Comparison of ENCODE assay signal across 43 mouse cellular contexts in genomic region chr4:115940681-115941080, GRCm38 (mm10). TPM values are rescaled to one million over a fixed set of nuclear protein-coding genes. Genes with fewer than 3 reads are reported as not detected.
"Had no signal": no experiment of that assay in that cellular context is flagged by ENCODE, and none has a peak within 500 bp of the region (broad histone marks: within the 10 kb centered on the region; RNA-seq: fewer than 3 reads in every experiment).

No protein-coding gene starts in this region.

- DNase-seq: heart, adult 2 months; heart, postnatal 10 days; heart, postnatal 14 days; heart, postnatal 36 days; heart, postnatal 4 days; kidney, adult 11 months; kidney, adult 18-20 months; kidney, adult 2 months; kidney, adult 8-10 months; kidney, adult 9 months; kidney, postnatal 10 days; kidney, postnatal 14 days; kidney, postnatal 25 days; kidney, postnatal 36 days; kidney, postnatal 4 days; layer of hippocampus, adult 9-11 months had no signal

- H3K4me3 ChIP-seq: heart, adult 2 months; layer of hippocampus, adult 2 months had no signal

- H3K9me3 ChIP-seq: heart, embryonic 10.5 days; heart, embryonic 12.5 days; heart, embryonic 13.5 days; heart, embryonic 15.5 days; hindbrain, embryonic 10.5 days; hindbrain, embryonic 12.5 days; hindbrain, embryonic 13.5 days; hindbrain, embryonic 15.5 days; intestine, embryonic 15.5 days; kidney, embryonic 15.5 days had no signal

- ATAC-seq: hindbrain, embryonic 16.5 days; hindbrain, postnatal 0 days; inflammation-experienced regulatory T-cells, adult 6 months; intestine, embryonic 15.5 days; intestine, embryonic 16.5 days; intestine, postnatal 0 days had no signal

- H3K36me3 ChIP-seq: heart, embryonic 10.5 days; heart, embryonic 12.5 days; heart, embryonic 13.5 days; heart, embryonic 15.5 days; hindbrain, embryonic 10.5 days; hindbrain, embryonic 12.5 days; hindbrain, embryonic 13.5 days; hindbrain, embryonic 15.5 days; intestine, embryonic 15.5 days; kidney, embryonic 15.5 days had no signal

- H3K9ac ChIP-seq: heart, embryonic 12.5 days; heart, embryonic 13.5 days; heart, embryonic 15.5 days; hindbrain, embryonic 12.5 days; hindbrain, embryonic 13.5 days; hindbrain, embryonic 14.5 days; hindbrain, embryonic 15.5 days; intestine, embryonic 15.5 days; kidney, embryonic 15.5 days had no signal

- H3K27ac ChIP-seq: heart, adult 2 months; heart, embryonic 10.5 days; heart, embryonic 13.5 days; heart, embryonic 15.5 days; hindbrain, embryonic 10.5 days; hindbrain, embryonic 12.5 days; hindbrain, embryonic 13.5 days; hindbrain, embryonic 14.5 days; hindbrain, embryonic 15.5 days; hindbrain, postnatal 0 days; intestine, embryonic 15.5 days; kidney, embryonic 15.5 days; kidney, postnatal 0 days; layer of hippocampus, adult 2 months had no signal

RNA-seq across cellular contexts. Expression of gene Dmbx1, which starts 1.0 kb away (rescaled TPM):
- polyA plus RNA-seq: heart, adult 2 months; heart, embryonic 10.5 days; heart, embryonic 11.5 days; heart, embryonic 12.5 days; heart, embryonic 13.5 days; heart, embryonic 14.5 days; heart, embryonic 16.5 days; heart, postnatal 0 days; inflammation-experienced regulatory T-cells, adult 6 months; intestine, embryonic 15.5 days; intestine, embryonic 16.5 days; intestine, postnatal 0 days; kidney, adult 2 months; kidney, embryonic 14.5 days; kidney, embryonic 15.5 days; kidney, embryonic 16.5 days; kidney, postnatal 0 days; large intestine, adult 2 months had no signal

RNA-seq across cellular contexts. Expression of gene 6430628N08Rik, which starts 50.2 kb away (rescaled TPM):
- polyA plus RNA-seq: heart, adult 2 months; heart, embryonic 10.5 days; heart, embryonic 11.5 days; heart, embryonic 12.5 days; heart, embryonic 13.5 days; heart, embryonic 14.5 days; heart, embryonic 15.5 days; heart, embryonic 16.5 days; heart, postnatal 0 days; hindbrain, embryonic 10.5 days; hindbrain, embryonic 11.5 days; hindbrain, embryonic 14.5 days; inflammation-experienced regulatory T-cells, adult 6 months; intestine, embryonic 14.5 days; intestine, embryonic 15.5 days; intestine, embryonic 16.5 days; intestine, postnatal 0 days; kidney, adult 2 months; kidney, embryonic 14.5 days; kidney, embryonic 15.5 days; kidney, postnatal 0 days; large intestine, adult 2 months had no signal

RNA-seq across cellular contexts. Expression of gene Kncn, which starts 56.5 kb away (rescaled TPM):
- polyA plus RNA-seq: heart, adult 2 months; heart, embryonic 10.5 days; heart, embryonic 11.5 days; heart, embryonic 12.5 days; heart, embryonic 13.5 days; heart, embryonic 14.5 days; heart, embryonic 15.5 days; heart, embryonic 16.5 days; heart, postnatal 0 days; hindbrain, embryonic 10.5 days; hindbrain, embryonic 11.5 days; hindbrain, embryonic 12.5 days; hindbrain, embryonic 13.5 days; inflammation-experienced regulatory T-cells, adult 6 months; intestine, embryonic 14.5 days; intestine, embryonic 15.5 days; intestine, embryonic 16.5 days; intestine, postnatal 0 days; kidney, adult 2 months; kidney, embryonic 14.5 days; large intestine, adult 2 months had no signal
